In genomic region chr6:8556849-8557571, GRCm38 (mm10) we compare ENCODE assay signal across 11 mouse cellular contexts.
"Had no signal": no experiment of that assay in that cellular context is flagged by ENCODE, and none has a peak within 500 bp of the region (broad histone marks: within the 10 kb centered on the region; RNA-seq: fewer than 3 reads in every experiment).

No protein-coding gene starts in this region.

- H3K9me3 ChIP-seq: kidney, embryonic 15.5 days; limb, embryonic 13.5 days; midbrain, embryonic 12.5 days had no signal

- H3K27me3 ChIP-seq: kidney, embryonic 15.5 days; limb, embryonic 13.5 days; midbrain, embryonic 12.5 days had no signal

- H3K9ac ChIP-seq: kidney, embryonic 15.5 days; limb, embryonic 13.5 days; liver, embryonic 14.5 days; midbrain, embryonic 12.5 days had no signal

- H3K4me1 ChIP-seq: kidney, embryonic 15.5 days; limb, embryonic 13.5 days; midbrain, embryonic 12.5 days had no signal

- H3K4me2 ChIP-seq: kidney, embryonic 15.5 days; limb, embryonic 13.5 days; midbrain, embryonic 12.5 days had no signal

- DNase-seq: kidney, postnatal 14 days; left cerebral cortex, postnatal 4 days; lung, adult 18-20 months; right cerebral cortex, postnatal 25 days; thymus, postnatal 25 days had no signal

- H3K27ac ChIP-seq: kidney, embryonic 15.5 days; limb, embryonic 13.5 days; liver, embryonic 14.5 days; midbrain, embryonic 12.5 days; stomach, postnatal 0 days had no signal

- H3K4me3 ChIP-seq: kidney, embryonic 15.5 days; limb, embryonic 13.5 days; midbrain, embryonic 12.5 days had no signal

- ATAC-seq: midbrain, embryonic 16.5 days had no signal
